Mouse (Mus musculus) liver, adult 2 months (tissue): ENCODE measurements at regions not wholly inside any gene's neighbourhood (a gene's known extent, or its start where the extent isn't known, plus 50 kb on each side); places are given as distances from the start of the nearest gene placed in this dataset.

ENCODE experiments used
- DNase-seq: peaks from one replicate; pipeline ENCODE4 v3.0.0-alpha.2; 2011; ENCODE audit warnings: low read depth, low spot score; ENCODE audit errors: extremely low read depth
- H3K27ac ChIP-seq: fragments of 200-500 bp; replicated peaks from 2 replicates; pipeline ENCODE4 v1.5.1; 2012; ENCODE audit warnings: low read depth, mild to moderate bottlenecking, control low read depth, inconsistent platforms, low read length; ENCODE audit not compliant: insufficient read depth
- H3K27me3 ChIP-seq: fragments of 200-500 bp; 2 replicates; pipeline ENCODE4 v1.6.1; 2012; ENCODE audit warnings: mild to moderate bottlenecking, moderate library complexity, low read length, inconsistent platforms; ENCODE audit not compliant: control insufficient read depth, insufficient read depth
- H3K36me3 ChIP-seq: fragments of 200-500 bp; 2 replicates; pipeline ENCODE4 v1.6.1; 2012; ENCODE audit warnings: low read length, inconsistent platforms; ENCODE audit not compliant: control insufficient read depth, insufficient read depth
- H3K4me1 ChIP-seq: fragments of 200-500 bp; 2 replicates; pipeline ENCODE4 v1.6.1; 2011; ENCODE audit warnings: low read length; ENCODE audit not compliant: control insufficient read depth, insufficient read depth
- H3K4me3 ChIP-seq: fragments of 200-500 bp; 2 replicates; pipeline ENCODE4 v1.5.1; 2011; ENCODE audit warnings: low read depth, mild to moderate bottlenecking, control low read depth, low read length, moderate library complexity; ENCODE audit not compliant: insufficient read depth
- H3K79me2 ChIP-seq: fragments of 200-500 bp; 2 replicates; pipeline ENCODE4 v1.6.1; 2012; ENCODE audit warnings: inconsistent platforms, mild to moderate bottlenecking, low read length, moderate library complexity; ENCODE audit not compliant: control insufficient read depth, insufficient read depth
- H3K9ac ChIP-seq: fragments of 200-500 bp; 2 replicates; pipeline ENCODE4 v1.6.1; 2012; ENCODE audit warnings: low read depth, mild to moderate bottlenecking, control low read depth, inconsistent platforms, low read length
- CTCF ChIP-seq: fragments of 200-500 bp; IDR thresholded peaks from 2 replicates; pipeline ENCODE4 v1.5.1; 2011; ENCODE audit warnings: low read depth, low read length, control low read depth
- POLR2A ChIP-seq: fragments of 200-500 bp; IDR thresholded peaks from 2 replicates; pipeline ENCODE4 v1.6.1; 2011; ENCODE audit warnings: low read length, control low read depth; ENCODE audit not compliant: insufficient read depth; ENCODE audit errors: extremely low read depth
- WGBS: fragments of 180-500 bp; shearing (Covaris S2); methylation state at CpG from one replicate; pipeline ENCODE4 v1.1.7; 2018; 5-methylcytosine and 5-hydroxymethylcytosine counted together

- no peaks in the 10 kb centered on the region for H3K4me1 ChIP-seq
- TF ChIP-seq CTCF (no peak), POLR2A (no peak)
- no peak overlapping the region for H3K27ac ChIP-seq
- no peaks in the 10 kb centered on the region for H3K27me3 ChIP-seq
- no peak for DNase-seq
- no peak overlapping the region for H3K9ac ChIP-seq
- WGBS: 65% methylated on average over 2 of the region's 2 CpGs
- H3K79me2 ChIP-seq: no peaks in the 10 kb centered on the region
- no peak overlapping the region for H3K4me3 ChIP-seq
- no peaks in the 10 kb centered on the region for H3K36me3 ChIP-seq
Measured at GRCm38 (mm10) chr3:50845311-50845710, 378.9 kb upstream of the Noct start.

GRCm38 (mm10) chr3:50848528-50848927 is 375.7 kb upstream of the Noct start:
- Histone ChIP-seq H3K36me3 (no peaks in the 10 kb centered on the region), H3K4me1 (no peaks in the 10 kb centered on the region), H3K27me3 (no peaks in the 10 kb centered on the region), H3K4me3 (no peak overlapping the region), H3K27ac (no peak overlapping the region), H3K79me2 (no peaks in the 10 kb centered on the region), H3K9ac (no peak overlapping the region)
- no peak for DNase-seq
- WGBS: 75% methylated on average over 3 of the region's 3 CpGs
- TF ChIP-seq POLR2A (no peak), CTCF (no peak)

GRCm38 (mm10) chr3:50851083-50851637 is 373.1 kb upstream of the Noct start:
- no peaks in the 10 kb centered on the region for H3K27me3 ChIP-seq
- WGBS: 82% methylated on average over 5 of the region's 5 CpGs
- no peaks in the 10 kb centered on the region for H3K79me2 ChIP-seq
- no peak for DNase-seq
- H3K4me3 ChIP-seq: no peak overlapping the region
- H3K36me3 ChIP-seq: no peaks in the 10 kb centered on the region
- no peak overlapping the region for H3K9ac ChIP-seq
- H3K27ac ChIP-seq: no peak overlapping the region
- TF ChIP-seq POLR2A: no peak
- no peaks in the 10 kb centered on the region for H3K4me1 ChIP-seq

GRCm38 (mm10) chr3:50867105-50867504 is 357.1 kb upstream of the Noct start:
- Histone ChIP-seq H3K79me2 (no peaks in the 10 kb centered on the region), H3K4me1 (no peaks in the 10 kb centered on the region), H3K36me3 (no peaks in the 10 kb centered on the region), H3K4me3 (no peak overlapping the region), H3K27me3 (no peaks in the 10 kb centered on the region), H3K9ac (no peak overlapping the region), H3K27ac (no peak overlapping the region)
- DNase-seq: no peak
- TF ChIP-seq CTCF (no peak), POLR2A (no peak)
- WGBS: 89% methylated on average over 1 of the region's 1 CpGs

- Histone ChIP-seq H3K9ac (no peak overlapping the region), H3K27me3 (no peaks in the 10 kb centered on the region), H3K4me3 (no peak overlapping the region), H3K4me1 (no peaks in the 10 kb centered on the region), H3K36me3 (no peaks in the 10 kb centered on the region), H3K79me2 (no peaks in the 10 kb centered on the region), H3K27ac (no peak overlapping the region)
- WGBS: 90% methylated on average over 3 of the region's 3 CpGs
- DNase-seq: no peak
- TF ChIP-seq POLR2A (no peak), CTCF (no peak)
Measured at GRCm38 (mm10) chr3:50869211-50869610, 355.0 kb upstream of the Noct start.

GRCm38 (mm10) chr3:50879050-50879449 is 345.2 kb upstream of the Noct start:
- WGBS: 82% methylated on average over 4 of the region's 4 CpGs

More at GRCm38 (mm10) chr3:50879050-50879449, 345.2 kb upstream of the Noct start:
- Histone ChIP-seq H3K27ac (no peak overlapping the region), H3K36me3 (no peaks in the 10 kb centered on the region), H3K79me2 (no peaks in the 10 kb centered on the region), H3K9ac (no peak overlapping the region), H3K27me3 (no peaks in the 10 kb centered on the region; the same call in 1 of the 2 replicates), H3K4me3 (no peak overlapping the region), H3K4me1 (no peaks in the 10 kb centered on the region)
- TF ChIP-seq CTCF: no peak
- TF ChIP-seq POLR2A: no peak
- DNase-seq: no peak
